Comparison of ENCODE assay signal across 8 mouse cellular contexts in the genomic region with DNA sequence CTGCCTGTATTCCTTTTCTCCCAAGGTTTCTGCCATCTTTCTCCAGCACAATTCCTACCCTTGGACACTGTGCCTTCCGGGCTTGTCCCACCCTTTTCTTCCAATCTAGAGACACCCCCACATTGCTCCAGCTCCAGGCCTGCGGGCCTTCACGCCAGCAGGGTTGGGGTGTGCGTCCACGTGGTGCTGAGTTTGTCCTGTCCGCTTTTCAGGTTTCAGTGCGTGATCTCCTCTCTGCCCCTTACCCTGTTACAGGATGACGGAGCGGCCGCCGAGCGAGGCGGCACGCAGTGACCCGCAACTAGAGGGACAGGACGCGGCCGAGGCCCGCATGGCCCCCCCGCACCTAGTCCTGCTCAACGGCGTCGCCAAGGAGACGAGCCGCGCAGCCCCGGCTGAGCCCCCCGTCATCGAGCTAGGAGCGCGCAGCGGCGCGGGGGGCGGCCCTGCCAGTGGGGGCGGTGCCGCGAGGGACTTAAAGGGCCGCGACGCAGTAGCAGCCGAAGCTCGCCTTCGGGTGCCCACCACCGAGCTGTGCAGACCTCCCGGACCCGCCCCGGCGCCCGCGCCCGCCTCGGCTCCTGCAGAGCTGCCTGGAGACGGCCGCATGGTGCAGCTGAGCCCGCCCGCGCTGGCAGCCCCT. TPM values are rescaled to one million over a fixed set of nuclear protein-coding genes. Genes with fewer than 3 reads are reported as not detected.
DNase-seq lines count a peak whose midpoint lies in the region; ATAC-seq and TF ChIP-seq lines count a peak whose summit lies in the region.

No protein-coding gene starts in this region.

- no peaks in the 10 kb centered on the region for H3K36me3 ChIP-seq in heart, adult 2 months (ENCODE audit: control insufficient read depth, insufficient read depth, low read length)
- no peaks in the 10 kb centered on the region for H3K36me3 ChIP-seq in embryonic facial prominence, embryonic 12.5 days
- no peaks in the 10 kb centered on the region for H3K36me3 ChIP-seq in hindbrain, embryonic 12.5 days
- H3K36me3 ChIP-seq in liver, embryonic 16.5 days (ENCODE audit: control insufficient read depth, insufficient read depth) = peaks cover 52% of the 10 kb centered on the region
- H3K36me3 ChIP-seq in neural tube, embryonic 14.5 days (ENCODE audit: control insufficient read depth, insufficient read depth, low read length) = no peaks in the 10 kb centered on the region

- H3K9me3 ChIP-seq in embryonic facial prominence, embryonic 12.5 days = no peaks in the 10 kb centered on the region
- no peaks in the 10 kb centered on the region for H3K9me3 ChIP-seq in hindbrain, embryonic 12.5 days (replicated peaks)
- no peaks in the 10 kb centered on the region for H3K9me3 ChIP-seq in liver, embryonic 16.5 days (replicated peaks; ENCODE audit: control insufficient read depth, low read length)
- H3K9me3 ChIP-seq in neural tube, embryonic 14.5 days (ENCODE audit: control insufficient read depth, low read length) = no peaks in the 10 kb centered on the region

- intact Hi-C loops in heart, adult 2 months (cut with DNase I) = no loop called here

- H3K4me3 ChIP-seq in heart, adult 2 months = peak overlapping the region; percentile 47
- peak overlapping the region; percentile 51 for H3K4me3 ChIP-seq in embryonic facial prominence, embryonic 12.5 days
- H3K4me3 ChIP-seq in hindbrain, embryonic 12.5 days = peak overlapping the region; percentile 50
- peak overlapping the region; percentile 68 for H3K4me3 ChIP-seq in liver, embryonic 16.5 days (ENCODE audit: low read depth, low read length)
- H3K4me3 ChIP-seq in neural tube, embryonic 14.5 days (ENCODE audit: low read depth, low read length) = peak overlapping the region; percentile 41

- peak; percentile 42 to 59 for DNase-seq in heart, adult 2 months
- no peak for DNase-seq in heart, adult 8-10 months (ENCODE audit: low spot score)
- DNase-seq in ES-CJ7 (ENCODE audit: low read depth, low spot score) = peak; percentile 6
- no peak for DNase-seq in ovary, adult 18-20 months (ENCODE audit: low spot score)

- no peaks in the 10 kb centered on the region for H3K79me2 ChIP-seq in heart, adult 2 months (replicated peaks; ENCODE audit: control insufficient read depth, insufficient read depth, low read length)

- H3K9ac ChIP-seq in heart, adult 2 months (ENCODE audit: low read depth, low read length) = peak overlapping the region; percentile 55
- H3K9ac ChIP-seq in embryonic facial prominence, embryonic 12.5 days = peak overlapping the region; percentile 22
- H3K9ac ChIP-seq in hindbrain, embryonic 12.5 days = peak overlapping the region; percentile 55
- peak overlapping the region; percentile 77 for H3K9ac ChIP-seq in liver, embryonic 16.5 days (ENCODE audit: low read depth, low read length)
- H3K9ac ChIP-seq in neural tube, embryonic 14.5 days (replicated peaks; ENCODE audit: low read depth, low read length) = peak overlapping the region; percentile 55

- TF ChIP-seq CTCF in heart, adult 2 months (IDR thresholded peaks at IDR 0.05) = no peak

- peaks cover 2% of the 10 kb centered on the region; the same call in 1 of the 2 replicates for H3K4me1 ChIP-seq in heart, adult 2 months (ENCODE audit: control insufficient read depth, insufficient read depth, low read length)
- H3K4me1 ChIP-seq in embryonic facial prominence, embryonic 12.5 days = peaks cover 8% of the 10 kb centered on the region; the same call in 1 of the 2 replicates
- peaks cover 11% of the 10 kb centered on the region for H3K4me1 ChIP-seq in hindbrain, embryonic 12.5 days
- peaks cover 28% of the 10 kb centered on the region for H3K4me1 ChIP-seq in liver, embryonic 16.5 days (ENCODE audit: control insufficient read depth, low read depth, low read length)
- 0 out of 2 replicates have a peak, but pooled peaks cover 7% of the 10 kb centered on the region for H3K4me1 ChIP-seq in neural tube, embryonic 14.5 days (ENCODE audit: control insufficient read depth, insufficient read depth, low read length)

- H3K27me3 ChIP-seq in heart, adult 2 months (ENCODE audit: control insufficient read depth, insufficient read depth, low read length) = peaks cover 3% of the 10 kb centered on the region; the same call in 1 of the 2 replicates
- peaks cover 84% of the 10 kb centered on the region for H3K27me3 ChIP-seq in embryonic facial prominence, embryonic 12.5 days
- H3K27me3 ChIP-seq in hindbrain, embryonic 12.5 days = peaks cover 94% of the 10 kb centered on the region
- peaks cover 4% of the 10 kb centered on the region for H3K27me3 ChIP-seq in liver, embryonic 16.5 days (ENCODE audit: control insufficient read depth, insufficient read depth, low read depth, low read length)
- H3K27me3 ChIP-seq in neural tube, embryonic 14.5 days (ENCODE audit: control insufficient read depth, insufficient read depth, low read length) = peaks cover 63% of the 10 kb centered on the region

- ATAC-seq in embryonic facial prominence, embryonic 12.5 days (ENCODE audit: insufficient number of reproducible peaks, insufficient read depth, low FRiP score, low TSS enrichment) = peak; percentile 82
- peak; percentile 87 for ATAC-seq in hindbrain, embryonic 12.5 days (ENCODE audit: low FRiP score)
- peak; percentile 33 for ATAC-seq in liver, embryonic 16.5 days (ENCODE audit: low read depth)
- peak; percentile 87 for ATAC-seq in neural tube, embryonic 14.5 days (ENCODE audit: low read depth)

- TF ChIP-seq POLR2A in heart, adult 2 months (IDR thresholded peaks at IDR 0.05; ENCODE audit: insufficient read depth, low read depth, low read length) = no peak

- TF ChIP-seq EP300 in heart, adult 2 months (IDR thresholded peaks at IDR 0.05; ENCODE audit: insufficient read depth, low read depth, low read length) = no peak

- 1% methylated on average over 58 of the region's 58 CpGs for WGBS in heart, adult 2 months
- WGBS in embryonic facial prominence, embryonic 12.5 days = under 1% methylated on average over 58 of the region's 58 CpGs
- under 1% methylated on average over 58 of the region's 58 CpGs for WGBS in hindbrain, embryonic 12.5 days
- under 1% methylated on average over 58 of the region's 58 CpGs for WGBS in liver, embryonic 16.5 days (ENCODE audit: insufficient replicate concordance)
- WGBS in neural tube, embryonic 14.5 days = under 1% methylated on average over 48 of the region's 58 CpGs

- peak overlapping the region; percentile 97 for H3K4me2 ChIP-seq in embryonic facial prominence, embryonic 12.5 days (replicated peaks)
- peak overlapping the region; percentile 97 for H3K4me2 ChIP-seq in hindbrain, embryonic 12.5 days (replicated peaks)
- peak overlapping the region; percentile 97 for H3K4me2 ChIP-seq in liver, embryonic 16.5 days (ENCODE audit: low read depth, low read length)
- peak overlapping the region; percentile 91 for H3K4me2 ChIP-seq in neural tube, embryonic 14.5 days (ENCODE audit: low read depth, low read length)

- peak overlapping the region; percentile 48 for H3K27ac ChIP-seq in heart, adult 2 months
- no peak overlapping the region for H3K27ac ChIP-seq in embryonic facial prominence, embryonic 12.5 days
- no peak overlapping the region for H3K27ac ChIP-seq in hindbrain, embryonic 12.5 days
- peak overlapping the region; percentile 71 for H3K27ac ChIP-seq in liver, embryonic 16.5 days (ENCODE audit: low read length)
- no peak overlapping the region for H3K27ac ChIP-seq in neural tube, embryonic 14.5 days (ENCODE audit: low read depth, low read length)

RNA-seq across cellular contexts. Expression of a gene that starts 6.8 kb away (rescaled TPM):
- total RNA-seq in heart, adult 2 months (2021) = 1 to 10 TPM; 3.1 to 3.3 TPM
- polyA plus RNA-seq in heart, adult 2 months (2012; rRNA removed) = 2.9 and 4.9 TPM in 2 replicates
- 1 to 10 TPM; 2.5 to 3.6 (median 2.9) TPM for total RNA-seq in heart, adult 8-10 months (2022)
- 2.3 and 2.5 TPM in 2 replicates for polyA plus RNA-seq in embryonic facial prominence, embryonic 12.5 days (2016; fragmentation: Nextera tagmentation; extraction: Ambion mirVana)
- polyA plus RNA-seq in hindbrain, embryonic 12.5 days (2016; fragmentation: Nextera tagmentation; extraction: Ambion mirVana) = 6.0 and 7.0 TPM in 2 replicates
- 17.1 and 17.8 TPM in 2 replicates for polyA plus RNA-seq in liver, embryonic 16.5 days (2015; fragmentation: Nextera tagmentation; extraction: Ambion mirVana)
- polyA plus RNA-seq in neural tube, embryonic 14.5 days (2014; fragmentation: Nextera tagmentation; extraction: Ambion mirVana) = 2.3 TPM in 2 replicates

RNA-seq across cellular contexts. Expression of a gene that starts 25.5 kb away (rescaled TPM):
- total RNA-seq in heart, adult 2 months (2021) = under 1 TPM; 0.70 to 0.86 TPM
- 1.9 and 3.9 TPM in 2 replicates for polyA plus RNA-seq in heart, adult 2 months (2012; rRNA removed)
- under 1 TPM in 2 of 4 experiments, not detected in 2; 0.71 to 0.86 TPM for total RNA-seq in heart, adult 8-10 months (2022)
- polyA plus RNA-seq in embryonic facial prominence, embryonic 12.5 days (2016; fragmentation: Nextera tagmentation; extraction: Ambion mirVana) = 11.7 and 15.4 TPM in 2 replicates
- 13.1 and 15.2 TPM in 2 replicates for polyA plus RNA-seq in hindbrain, embryonic 12.5 days (2016; fragmentation: Nextera tagmentation; extraction: Ambion mirVana)
- 25.1 and 28.2 TPM in 2 replicates for polyA plus RNA-seq in liver, embryonic 16.5 days (2015; fragmentation: Nextera tagmentation; extraction: Ambion mirVana)
- 2.4 and 2.7 TPM in 2 replicates for polyA plus RNA-seq in neural tube, embryonic 14.5 days (2014; fragmentation: Nextera tagmentation; extraction: Ambion mirVana)

Comparison
In these comparisons a context has a peak if more than half of its experiments do, and no peak if none do; other contexts are left out.
1. DNase-seq: peak in heart, adult 2 months (2 of 2) and ES-CJ7 (single experiment); none in heart, adult 8-10 months (single experiment) and ovary, adult 18-20 months (single experiment).
2. H3K27ac ChIP-seq: peak in heart, adult 2 months (single experiment) and liver, embryonic 16.5 days (single experiment); none in embryonic facial prominence, embryonic 12.5 days (single experiment), hindbrain, embryonic 12.5 days (single experiment) and neural tube, embryonic 14.5 days (single experiment).
3. H3K9ac ChIP-seq: peak in every context shown above with its lines; median percentile 77 in liver, embryonic 16.5 days; 55 in heart, adult 2 months; 55 in hindbrain, embryonic 12.5 days; 55 in neural tube, embryonic 14.5 days; 22 in embryonic facial prominence, embryonic 12.5 days.
4. ATAC-seq: peak in every context shown above with its lines; median percentile 87 in hindbrain, embryonic 12.5 days; 87 in neural tube, embryonic 14.5 days; 82 in embryonic facial prominence, embryonic 12.5 days; 33 in liver, embryonic 16.5 days.
5. Peak in every context shown above with its lines, with median percentiles within 50 percentile points of each other: H3K4me3 ChIP-seq and H3K4me2 ChIP-seq.